Mouse (Mus musculus) gonadal fat pad, adult 2 months (tissue): ENCODE data around the gene Pcyt1a. TPM values are rescaled to one million over a fixed set of nuclear protein-coding genes. Genes with fewer than 3 reads are reported as not detected.

Experiments
- DNase-seq: peaks from one replicate; pipeline ENCODE4 v3.0.0-alpha.2; 2012; ENCODE audit warnings: low read depth
- polyA plus RNA-seq: library from polyadenylated mRNA; depleted of rRNA; stranded (reverse); fragments of >200 nt; gene quantifications from 2 replicates; pipeline ENCODE4 v1.2.3, GENCODE M21; 2012; rRNA removed

The Pcyt1a gene
- 27.9 and 33.0 TPM in 2 replicates for polyA plus RNA-seq

- DNase-seq = no peak
Measured at GRCm38 (mm10) chr16:32430474-32431046, at the start of gene Pcyt1a. TSS of gene Pcyt1a (plus strand) at chr16:32430921.

- DNase-seq = no peak
Measured at GRCm38 (mm10) chr16:32382901-32383300, 47.8 kb upstream of the Pcyt1a start.

GRCm38 (mm10) chr16:32384885-32385284 lies 45.8 kb upstream of the Pcyt1a start:
- no peak for DNase-seq

GRCm38 (mm10) chr16:32386826-32387225 lies 43.9 kb upstream of the Pcyt1a start:
- DNase-seq = no peak

- no peak for DNase-seq
Measured at GRCm38 (mm10) chr16:32389049-32389448, 41.7 kb upstream of the Pcyt1a start.

DNA sequence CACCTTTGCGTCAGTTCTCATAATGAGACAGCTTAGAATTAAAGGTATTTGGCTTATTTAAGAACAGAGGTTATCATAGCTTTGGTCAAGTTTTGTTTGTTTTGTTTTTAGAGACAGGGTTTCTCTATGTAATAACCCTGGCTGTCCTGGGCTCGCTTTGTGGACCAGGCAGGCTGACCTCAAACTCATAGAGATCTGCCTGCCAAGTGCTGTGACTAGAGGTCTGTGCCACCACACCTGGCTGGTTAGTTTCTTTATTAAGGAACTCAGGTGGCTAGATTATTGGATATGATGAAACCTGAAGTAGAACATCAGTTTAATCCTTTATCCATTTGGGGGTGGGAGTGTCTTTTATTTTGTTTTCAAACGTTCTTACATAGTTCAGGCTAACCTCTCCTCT lies 40.9 kb upstream of the Pcyt1a start:
- no peak for DNase-seq

DNA sequence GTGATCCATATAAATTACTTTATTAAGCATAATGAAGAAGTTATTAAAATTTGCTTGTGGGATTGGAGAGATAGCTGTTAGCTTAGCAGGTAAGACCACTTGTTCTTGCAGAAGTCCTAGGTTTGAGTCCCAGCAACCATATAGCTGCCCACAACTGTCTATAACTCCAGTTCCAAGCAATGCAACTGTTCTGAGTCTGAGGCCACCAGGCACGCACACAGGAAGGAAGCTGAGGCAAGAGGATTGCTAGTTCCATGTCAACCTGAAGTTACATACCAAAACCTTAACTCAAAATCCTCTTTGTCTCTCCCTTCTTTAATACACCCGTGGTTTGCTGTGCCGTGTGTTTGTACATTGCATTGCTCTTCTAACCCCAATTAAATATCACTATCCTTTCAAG lies 39.8 kb upstream of the Pcyt1a start:
- no peak for DNase-seq

- DNase-seq = no peak
Measured at GRCm38 (mm10) chr16:32395679-32396540, 34.8 kb upstream of the Pcyt1a start.

- DNase-seq = no peak
Measured at GRCm38 (mm10) chr16:32396541-32396835, 34.2 kb upstream of the Pcyt1a start.

- DNase-seq = no peak
Measured at GRCm38 (mm10) chr16:32398206-32398605, 32.5 kb upstream of the Pcyt1a start.

- DNase-seq = no peak
Measured at GRCm38 (mm10) chr16:32400267-32400666, 30.5 kb upstream of the Pcyt1a start, which contains the start of gene Tm4sf19. TSS of gene Tm4sf19 (plus strand) at chr16:32400506.

GRCm38 (mm10) chr16:32401335-32401965 lies 29.3 kb upstream of the Pcyt1a start:
- DNase-seq = no peak

DNA sequence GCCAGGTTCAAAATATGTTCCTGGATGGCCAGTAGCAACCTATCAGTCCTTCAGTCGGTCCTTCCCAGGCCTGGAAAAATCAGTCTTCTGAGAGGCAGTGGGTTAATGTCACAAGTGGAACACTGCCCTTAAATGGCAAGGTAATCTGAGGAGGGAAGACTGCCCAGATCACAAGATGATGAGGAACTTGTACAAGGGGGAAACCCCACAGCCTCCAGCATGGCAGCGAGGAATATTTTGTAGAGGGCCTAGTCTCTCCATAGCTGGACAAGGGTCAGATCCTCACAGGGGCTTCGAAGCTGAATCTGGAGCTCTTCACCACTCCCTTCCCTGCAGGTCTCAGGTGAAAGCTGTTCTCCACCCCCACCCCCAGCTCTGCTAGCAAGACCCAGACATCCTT lies 27.9 kb upstream of the Pcyt1a start:
- no peak for DNase-seq

- DNase-seq = no peak
Measured at GRCm38 (mm10) chr16:32405716-32406115, 25.0 kb upstream of the Pcyt1a start.

- no peak for DNase-seq
Measured at GRCm38 (mm10) chr16:32406671-32407070, 24.1 kb upstream of the Pcyt1a start.

GRCm38 (mm10) chr16:32407730-32408129 lies 23.0 kb upstream of the Pcyt1a start:
- DNase-seq = no peak

- DNase-seq = no peak
Measured at GRCm38 (mm10) chr16:32417457-32417856, 13.3 kb upstream of the Pcyt1a start.

GRCm38 (mm10) chr16:32419517-32420483 lies 10.9 kb upstream of the Pcyt1a start, which contains the start of gene Tctex1d2:
TSS of gene Tctex1d2 (plus strand) at chr16:32419702.
- DNase-seq = no peak

DNA sequence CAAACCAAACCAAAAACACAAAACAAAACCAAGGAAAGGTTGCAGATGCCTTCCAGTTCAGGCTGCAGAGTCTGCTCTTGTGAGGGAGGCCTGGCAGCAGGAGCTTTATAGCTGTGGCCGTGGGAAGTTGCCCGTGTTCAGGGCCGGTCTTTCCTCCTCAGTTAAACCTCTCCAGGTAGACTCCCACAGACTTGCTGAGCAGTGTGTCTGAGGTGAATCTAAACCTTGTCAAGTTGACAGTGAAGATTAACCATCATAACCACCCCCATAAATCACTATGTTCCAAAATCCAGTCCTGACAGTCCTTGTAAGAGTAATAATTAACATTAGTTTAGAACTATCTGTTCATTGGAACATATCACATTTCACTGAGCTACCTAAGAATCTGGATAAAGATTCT lies 3.2 kb upstream of the Pcyt1a start:
- no peak for DNase-seq

GRCm38 (mm10) chr16:32431047-32431591 lies 398 bp downstream of the Pcyt1a start:
- DNase-seq = no peak

DNA sequence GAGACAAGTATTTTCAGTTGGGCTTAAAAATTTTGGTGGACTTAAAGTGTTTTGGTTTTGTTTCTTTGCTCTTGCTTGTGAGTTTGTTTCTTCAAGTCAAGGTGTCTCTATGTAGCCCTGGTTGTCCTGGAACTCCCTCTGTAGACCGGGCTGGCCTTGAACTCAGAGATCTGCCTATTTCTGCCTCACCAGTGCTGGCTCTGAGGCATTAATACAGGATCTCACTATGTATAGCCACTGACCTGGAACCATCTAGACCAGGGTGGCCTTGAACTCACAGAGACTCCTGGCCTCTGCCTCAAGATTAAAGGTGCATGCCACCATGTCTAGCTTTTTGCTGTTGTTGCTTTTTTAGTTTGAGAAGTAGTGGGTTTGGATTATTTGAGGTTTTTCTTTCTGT lies 1.2 kb downstream of the Pcyt1a start:
- no peak for DNase-seq
